Mouse (Mus musculus): ENCODE data around the gene Trmt1l. TPM values are rescaled to one million over a fixed set of nuclear protein-coding genes. Genes with fewer than 3 reads are reported as not detected.

Trmt1l gene
- 60.1 and 63.3 TPM in 2 replicates for polyA plus RNA-seq (2016; fragmentation: Nextera tagmentation; extraction: Ambion mirVana)

DNA sequence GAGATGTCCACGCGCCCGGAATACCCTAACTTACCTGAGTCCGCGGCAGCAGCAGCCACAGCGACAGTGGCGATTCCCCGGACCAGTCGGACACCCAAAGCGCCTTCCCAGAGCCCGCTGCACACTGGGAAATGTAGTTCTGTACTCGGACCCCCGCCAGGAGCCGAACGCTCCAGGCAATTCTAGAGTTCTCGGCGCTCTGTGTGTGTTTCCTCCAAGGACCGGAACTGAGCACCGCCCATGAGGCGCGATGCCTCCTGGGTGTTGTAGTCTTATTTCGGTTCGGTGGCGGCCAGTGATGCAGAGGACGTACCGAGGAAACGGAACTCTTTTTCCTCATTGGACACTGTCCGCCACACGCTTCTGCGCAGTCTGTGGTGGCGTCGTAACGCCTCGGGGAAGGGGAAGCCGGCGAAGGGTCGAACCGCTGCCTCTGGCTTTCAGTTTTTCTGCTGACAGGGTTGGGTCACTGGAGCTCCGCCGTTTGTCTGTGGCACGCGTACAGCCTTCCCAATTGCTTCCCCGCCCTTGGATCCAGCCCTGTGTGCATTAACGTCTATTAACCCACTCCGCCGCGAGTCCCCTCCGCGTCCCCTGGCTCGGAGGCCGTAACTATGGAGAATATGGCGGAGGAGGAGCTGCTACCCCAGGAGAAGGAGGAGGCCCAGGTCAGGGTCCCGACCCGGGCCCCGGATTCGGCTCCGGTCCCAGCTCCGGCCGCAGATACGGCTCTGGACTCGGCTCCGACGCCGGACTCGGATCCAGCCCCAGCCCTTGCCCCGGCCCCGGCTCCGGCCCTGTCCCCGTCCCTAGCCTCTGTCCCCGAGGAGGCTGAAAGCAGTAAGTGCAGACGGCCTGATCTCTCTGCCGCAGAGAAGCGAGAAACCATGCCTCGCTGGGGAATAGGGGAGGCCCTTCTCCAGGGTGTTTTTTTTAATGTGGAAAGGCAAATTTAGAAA is at the start of gene Trmt1l, which contains the start of gene Swt1:
Gene Trmt1l, plus strand, starts transcription at position 280 of the 959 bp plus-strand sequence.
Gene Swt1, minus strand, starts transcription at position 193 of the 959 bp plus-strand sequence.
- under 1% methylated on average over 74 of the region's 74 CpGs for WGBS
- Histone ChIP-seq H3K9ac (peak within 1 kb of the TSS; percentile 89), H3K27me3 (no peaks in the 10 kb centered on the region), H3K36me3 (replicated peaks) (peaks cover 2% of the 10 kb centered on the region; the same call in 1 of the 2 replicates), H3K4me3 (replicated peaks) (peak within 1 kb of the TSS; percentile 84), H3K27ac (peak within 1 kb of the TSS; percentile 94), H3K4me1 (peaks cover 15% of the 10 kb centered on the region), H3K4me2 (peak within 1 kb of the TSS; percentile 67), H3K9me3 (no peaks in the 10 kb centered on the region)
- ATAC-seq (ENCODE audit: low FRiP score) = peak; percentile 99

DNA sequence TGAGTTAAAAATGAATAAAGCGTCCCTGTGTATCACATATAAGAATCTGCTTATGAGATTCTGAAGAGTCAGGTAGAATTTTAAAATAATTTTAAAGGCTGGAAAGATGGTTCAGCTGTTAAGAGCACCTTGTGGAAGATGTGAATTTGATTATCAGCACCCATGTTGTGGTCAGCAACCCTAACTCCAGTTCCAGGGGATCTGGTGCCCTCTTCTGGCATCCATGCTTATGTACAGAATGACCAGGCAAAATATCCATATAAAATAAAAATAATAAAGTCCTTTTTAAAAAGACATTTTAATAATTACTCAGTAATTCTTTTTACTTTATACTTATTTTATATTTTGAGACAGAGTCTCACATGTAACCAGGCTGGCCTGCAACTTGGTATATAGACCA is 38.3 kb upstream of the Trmt1l start:
- Histone ChIP-seq H3K9ac (no peak overlapping the region), H3K36me3 (replicated peaks) (peaks cover 13% of the 10 kb centered on the region), H3K4me1 (no peaks in the 10 kb centered on the region), H3K4me2 (no peak overlapping the region), H3K4me3 (replicated peaks) (no peak overlapping the region), H3K27ac (no peak overlapping the region), H3K9me3 (no peaks in the 10 kb centered on the region), H3K27me3 (no peaks in the 10 kb centered on the region)
- ATAC-seq (ENCODE audit: low FRiP score) = no peak
- WGBS = 97% methylated on average over 1 of the region's 1 CpGs

DNA sequence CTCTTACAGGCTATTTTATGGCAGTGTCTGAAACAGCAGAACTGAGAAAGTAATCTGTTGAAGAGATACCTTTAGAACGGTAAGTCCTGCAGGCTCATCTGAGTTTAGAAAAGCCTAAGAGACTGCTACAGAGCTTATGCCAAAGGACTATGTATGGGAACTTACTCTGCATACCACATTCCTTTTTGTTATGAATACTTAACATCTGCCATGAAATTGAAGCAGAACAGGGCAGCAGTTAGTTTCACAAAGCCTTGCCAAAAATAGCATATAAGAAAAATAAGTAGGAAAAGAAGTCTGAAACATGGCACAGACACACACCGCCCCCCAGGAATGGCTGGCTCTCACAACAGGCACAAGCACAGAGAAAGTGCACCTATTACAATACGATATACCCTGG is 18.5 kb upstream of the Trmt1l start:
- H3K4me2 ChIP-seq = no peak overlapping the region
- H3K27me3 ChIP-seq = no peaks in the 10 kb centered on the region
- H3K4me1 ChIP-seq = no peaks in the 10 kb centered on the region
- no peaks in the 10 kb centered on the region for H3K9me3 ChIP-seq
- WGBS = 90% methylated on average over 3 of the region's 3 CpGs
- no peak for ATAC-seq (ENCODE audit: low FRiP score)
- no peak overlapping the region for H3K9ac ChIP-seq
- H3K4me3 ChIP-seq (replicated peaks) = no peak overlapping the region
- H3K36me3 ChIP-seq (replicated peaks) = peaks cover 11% of the 10 kb centered on the region; the same call in 1 of the 2 replicates
- no peak overlapping the region for H3K27ac ChIP-seq

DNA sequence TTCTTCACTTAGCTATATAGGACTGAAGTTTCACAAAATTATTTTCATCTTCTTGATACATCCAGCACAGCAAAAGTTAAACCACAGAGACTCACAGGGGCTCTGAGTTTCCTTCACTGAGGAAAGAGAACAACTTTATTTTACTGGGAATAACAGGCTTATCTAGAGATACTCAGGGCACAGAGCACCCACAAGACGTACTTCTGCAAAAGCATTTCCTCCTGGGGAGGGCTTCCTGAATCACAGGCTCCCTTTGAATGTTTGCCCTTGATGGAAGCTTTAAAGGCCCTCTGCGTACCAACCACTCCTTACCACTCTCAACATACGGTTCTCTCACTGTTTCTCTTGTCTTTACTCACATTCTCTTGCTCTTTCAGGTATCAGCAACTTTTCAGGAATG is 6.2 kb upstream of the Trmt1l start:
- Histone ChIP-seq H3K27ac (no peak overlapping the region), H3K9me3 (no peaks in the 10 kb centered on the region), H3K36me3 (replicated peaks) (peaks cover 18% of the 10 kb centered on the region), H3K4me1 (peaks cover 4% of the 10 kb centered on the region), H3K4me2 (no peak overlapping the region), H3K4me3 (replicated peaks) (no peak overlapping the region), H3K9ac (no peak overlapping the region), H3K27me3 (no peaks in the 10 kb centered on the region)
- WGBS = 85% methylated on average over 3 of the region's 3 CpGs
- ATAC-seq (ENCODE audit: low FRiP score) = no peak

DNA sequence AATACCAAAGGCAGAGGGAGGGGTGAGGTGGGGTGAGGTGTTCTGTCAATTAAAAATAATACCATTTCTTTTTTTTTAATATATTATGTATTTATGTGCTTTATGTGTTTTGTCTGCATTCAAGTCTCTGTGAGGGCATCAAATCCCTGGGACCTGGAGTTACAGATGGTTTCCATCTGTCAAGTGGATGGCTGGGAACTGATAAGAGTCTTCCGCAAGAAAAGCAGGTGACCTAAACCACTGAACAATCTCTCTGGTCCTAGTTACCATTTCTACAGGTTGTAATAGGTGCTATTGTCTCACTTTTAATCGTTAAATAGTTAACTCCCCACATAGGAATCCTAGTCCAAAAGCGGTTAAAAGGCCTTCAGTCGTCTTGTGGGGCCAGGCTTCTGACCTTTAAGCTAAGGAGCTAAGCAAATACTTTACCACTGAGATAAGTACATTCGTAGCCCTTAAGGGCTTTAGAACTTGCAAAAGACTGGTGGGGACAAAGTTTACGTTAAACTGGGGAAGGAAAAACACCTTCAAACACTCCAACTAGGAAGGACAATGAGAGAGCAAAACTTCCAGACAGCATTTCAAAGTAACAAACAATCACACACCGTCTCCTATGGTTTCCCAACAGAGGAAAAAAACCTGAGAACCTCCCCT is 1.3 kb upstream of the Trmt1l start:
- H3K4me1 ChIP-seq = peaks cover 15% of the 10 kb centered on the region
- peak overlapping the region; percentile 78; the same call in 1 of the 2 replicates for H3K9ac ChIP-seq
- H3K4me2 ChIP-seq = peak overlapping the region; percentile 62
- H3K27ac ChIP-seq = no peak overlapping the region
- 34% methylated on average over 7 of the region's 7 CpGs for WGBS
- no peaks in the 10 kb centered on the region for H3K27me3 ChIP-seq
- no peak for ATAC-seq (ENCODE audit: low FRiP score)
- no peaks in the 10 kb centered on the region; the same call in 1 of the 2 replicates for H3K36me3 ChIP-seq (replicated peaks)
- H3K9me3 ChIP-seq = no peaks in the 10 kb centered on the region
- H3K4me3 ChIP-seq (replicated peaks) = peak overlapping the region; percentile 84

DNA sequence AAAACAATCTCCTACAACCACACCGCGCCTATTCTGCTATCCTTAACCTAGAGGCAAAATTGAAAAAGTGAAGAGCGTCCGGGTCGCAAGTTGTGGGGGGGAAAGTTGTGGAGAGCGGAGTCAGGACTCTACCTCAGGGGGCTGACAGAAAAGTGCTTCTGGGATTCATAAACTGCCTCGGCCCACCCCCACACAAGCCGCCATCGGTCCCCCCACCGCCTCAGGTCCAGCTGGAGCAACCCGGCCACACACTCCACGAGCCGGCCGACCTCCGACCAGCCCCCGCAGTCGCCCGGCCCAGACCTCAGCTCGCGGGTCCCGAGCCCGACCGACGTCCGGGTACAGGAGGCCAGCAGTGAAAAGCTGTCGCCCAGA is 467 bp upstream of the Trmt1l start:
- peak overlapping the region; percentile 59; the same call in 1 of the 2 replicates for H3K27ac ChIP-seq
- no peaks in the 10 kb centered on the region for H3K9me3 ChIP-seq
- H3K4me3 ChIP-seq (replicated peaks) = peak overlapping the region; percentile 84
- WGBS = under 1% methylated on average over 26 of the region's 26 CpGs
- H3K9ac ChIP-seq = peak overlapping the region; percentile 78
- H3K27me3 ChIP-seq = no peaks in the 10 kb centered on the region
- peak; percentile 73 for ATAC-seq (ENCODE audit: low FRiP score)
- no peaks in the 10 kb centered on the region for H3K36me3 ChIP-seq (replicated peaks)
- H3K4me1 ChIP-seq = peaks cover 15% of the 10 kb centered on the region
- H3K4me2 ChIP-seq = peak overlapping the region; percentile 62

DNA sequence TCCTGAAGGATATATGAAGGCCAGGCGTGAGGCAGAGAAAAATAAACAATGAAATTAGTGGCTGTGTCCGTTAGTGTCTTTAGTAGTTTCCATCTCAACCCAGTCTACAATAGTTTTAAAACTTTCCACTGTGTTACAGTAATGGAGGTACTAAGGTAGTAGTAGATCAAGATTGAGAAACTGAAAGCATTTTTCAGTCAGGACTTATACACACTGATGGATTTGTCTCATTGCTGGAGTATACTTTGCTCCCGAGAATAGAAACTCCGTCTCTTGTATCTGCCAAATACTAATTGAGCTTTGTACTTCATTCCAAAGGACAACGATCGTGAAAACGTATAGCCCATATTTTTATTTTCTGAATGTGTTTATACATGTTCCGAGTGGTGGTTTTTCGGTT is 974 bp downstream of the Trmt1l start:
- H3K36me3 ChIP-seq (replicated peaks) = peaks cover 5% of the 10 kb centered on the region
- WGBS = 47% methylated on average over 9 of the region's 9 CpGs

DNA sequence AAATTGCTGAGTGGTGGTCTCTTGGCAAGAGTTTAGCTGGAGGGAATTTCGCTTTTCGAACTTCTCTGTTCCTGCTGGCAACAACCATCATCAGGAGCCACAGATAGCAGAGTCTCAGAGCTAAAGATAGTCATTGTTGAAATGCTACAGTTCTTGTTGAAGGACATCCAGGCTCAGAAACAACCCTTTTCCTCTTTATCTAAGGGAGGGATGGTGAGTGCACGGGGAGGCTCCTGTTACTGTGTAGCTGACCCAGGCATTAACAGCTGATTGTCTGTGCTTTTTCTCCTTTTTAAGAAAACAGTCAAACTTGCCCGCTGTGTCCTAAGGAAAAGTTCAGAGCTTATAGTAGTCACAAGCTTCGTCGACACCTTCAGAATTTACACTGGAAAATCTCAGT is 7.1 kb downstream of the Trmt1l start:
- no peak for ATAC-seq (ENCODE audit: low FRiP score)
- Histone ChIP-seq H3K27me3 (no peaks in the 10 kb centered on the region), H3K9ac (no peak overlapping the region), H3K9me3 (no peaks in the 10 kb centered on the region), H3K36me3 (replicated peaks) (peaks cover 57% of the 10 kb centered on the region), H3K27ac (no peak overlapping the region), H3K4me2 (no peak overlapping the region), H3K4me3 (replicated peaks) (no peak overlapping the region), H3K4me1 (no peaks in the 10 kb centered on the region)
- WGBS = 91% methylated on average over 6 of the region's 6 CpGs

More for the DNA sequence above, 974 bp downstream of the Trmt1l start:
- no peak for ATAC-seq (ENCODE audit: low FRiP score)
- H3K4me2 ChIP-seq = peak overlapping the region; percentile 67
- H3K4me1 ChIP-seq = peaks cover 15% of the 10 kb centered on the region
- peak overlapping the region; percentile 89 for H3K9ac ChIP-seq
- no peaks in the 10 kb centered on the region for H3K9me3 ChIP-seq
- no peaks in the 10 kb centered on the region for H3K27me3 ChIP-seq
- peak overlapping the region; percentile 84 for H3K4me3 ChIP-seq (replicated peaks)
- peak overlapping the region; percentile 94; the same call in 1 of the 2 replicates for H3K27ac ChIP-seq

DNA sequence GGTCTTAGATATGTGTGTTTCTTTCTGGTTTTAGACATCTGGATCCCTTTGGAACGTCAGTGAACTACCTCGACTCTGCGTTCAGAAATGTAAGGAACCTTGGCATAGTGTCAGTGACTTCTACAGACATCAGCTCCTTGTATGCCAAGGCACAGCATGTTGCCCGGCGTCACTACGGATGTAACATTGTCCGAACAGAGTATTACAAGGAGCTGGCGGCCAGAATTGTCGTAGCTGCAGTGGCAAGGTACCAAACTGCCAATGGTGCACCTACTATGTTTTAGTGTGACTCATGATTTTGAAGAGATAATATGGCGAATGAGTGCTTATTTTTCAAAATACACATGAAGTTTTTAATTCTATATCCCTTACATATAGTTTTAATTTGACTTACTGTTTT is 21.5 kb downstream of the Trmt1l start:
- H3K36me3 ChIP-seq (replicated peaks) = peaks cover 79% of the 10 kb centered on the region
- no peak overlapping the region for H3K4me2 ChIP-seq
- no peak for ATAC-seq (ENCODE audit: low FRiP score)
- no peaks in the 10 kb centered on the region for H3K4me1 ChIP-seq
- 96% methylated on average over 10 of the region's 10 CpGs for WGBS
- no peak overlapping the region for H3K27ac ChIP-seq
- H3K9me3 ChIP-seq = no peaks in the 10 kb centered on the region
- H3K9ac ChIP-seq = no peak overlapping the region
- no peaks in the 10 kb centered on the region for H3K27me3 ChIP-seq
- no peak overlapping the region for H3K4me3 ChIP-seq (replicated peaks)

DNA sequence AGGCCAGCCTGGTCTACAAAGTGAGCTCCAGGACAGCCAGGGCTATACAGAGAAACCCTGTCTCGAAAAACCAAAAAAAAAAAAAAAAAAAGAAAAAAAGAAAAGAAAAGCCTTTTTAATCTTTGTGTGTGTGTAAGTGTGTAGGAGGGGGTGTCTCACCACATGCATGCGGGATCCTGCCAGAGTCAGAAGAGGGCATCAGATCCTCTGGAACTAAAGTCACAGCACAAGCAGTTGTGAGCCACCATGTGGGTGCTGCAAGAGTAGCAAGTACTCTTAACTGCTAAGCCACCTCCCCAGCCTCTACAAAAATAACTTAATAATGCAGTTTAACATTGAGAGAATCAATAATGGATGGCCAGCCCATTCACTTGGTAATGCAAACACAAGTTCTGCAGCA is 22.5 kb downstream of the Trmt1l start:
- no peak for ATAC-seq (ENCODE audit: low FRiP score)
- H3K9ac ChIP-seq = no peak overlapping the region
- no peak overlapping the region for H3K4me3 ChIP-seq (replicated peaks)
- H3K27ac ChIP-seq = no peak overlapping the region
- no peaks in the 10 kb centered on the region for H3K9me3 ChIP-seq
- H3K4me1 ChIP-seq = no peaks in the 10 kb centered on the region
- no peaks in the 10 kb centered on the region for H3K27me3 ChIP-seq
- H3K4me2 ChIP-seq = no peak overlapping the region
- H3K36me3 ChIP-seq (replicated peaks) = peaks cover 69% of the 10 kb centered on the region
- WGBS = 95% methylated on average over 1 of the region's 2 CpGs

DNA sequence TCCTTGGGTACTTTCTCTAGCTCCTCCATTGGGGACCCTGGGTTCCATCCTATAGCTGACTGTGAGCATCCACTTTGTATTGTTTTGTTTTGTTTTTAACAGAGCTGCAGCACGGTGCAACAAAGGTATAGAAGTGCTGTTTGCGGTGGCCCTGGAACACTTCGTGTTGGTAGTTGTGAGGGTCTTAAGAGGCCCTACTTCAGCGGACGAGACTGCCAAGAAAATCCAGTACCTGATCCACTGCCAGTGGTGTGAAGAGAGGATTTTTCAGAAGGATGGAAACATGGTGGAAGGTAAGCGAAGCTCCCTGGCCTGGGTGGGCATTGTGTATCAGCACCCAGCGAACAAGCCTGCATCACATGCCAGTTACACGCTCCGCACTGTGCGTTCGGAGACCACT is 23.6 kb downstream of the Trmt1l start:
- Histone ChIP-seq H3K9me3 (no peaks in the 10 kb centered on the region), H3K4me1 (no peaks in the 10 kb centered on the region), H3K27ac (no peak overlapping the region), H3K4me2 (no peak overlapping the region), H3K4me3 (replicated peaks) (no peak overlapping the region), H3K9ac (no peak overlapping the region), H3K36me3 (replicated peaks) (peaks cover 65% of the 10 kb centered on the region), H3K27me3 (no peaks in the 10 kb centered on the region)
- no peak for ATAC-seq (ENCODE audit: low FRiP score)
- WGBS = 95% methylated on average over 11 of the region's 11 CpGs

DNA sequence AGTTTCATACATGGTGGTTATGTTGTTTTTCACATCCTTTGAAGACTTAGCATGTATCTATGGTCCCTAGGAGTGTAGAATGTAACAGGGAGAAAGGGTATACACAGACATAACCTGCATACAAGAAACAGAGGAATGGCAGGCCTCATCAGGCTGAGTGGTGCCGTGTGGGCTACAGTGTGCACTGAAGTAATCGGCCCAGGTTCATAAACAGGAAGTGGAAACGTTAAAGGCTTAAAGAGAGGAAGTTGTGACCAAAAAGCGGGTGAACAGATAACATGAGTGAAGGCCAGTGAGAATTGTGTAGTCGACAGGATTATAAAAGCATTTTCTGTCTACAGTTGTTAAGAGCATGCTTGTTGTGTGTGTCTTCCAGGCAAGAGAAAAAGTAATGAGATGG is 28.7 kb downstream of the Trmt1l start:
- Histone ChIP-seq H3K9ac (no peak overlapping the region), H3K36me3 (replicated peaks) (peaks cover 59% of the 10 kb centered on the region), H3K9me3 (no peaks in the 10 kb centered on the region), H3K27ac (no peak overlapping the region), H3K4me2 (no peak overlapping the region), H3K4me1 (no peaks in the 10 kb centered on the region), H3K4me3 (replicated peaks) (no peak overlapping the region), H3K27me3 (no peaks in the 10 kb centered on the region)
- ATAC-seq (ENCODE audit: low FRiP score) = no peak
- 96% methylated on average over 5 of the region's 5 CpGs for WGBS
